Mouse (Mus musculus): ENCODE measurements around the gene Mgea5. TPM values are rescaled to one million over a fixed set of nuclear protein-coding genes. Genes with fewer than 3 reads are reported as not detected.

The Mgea5 gene
- total RNA-seq, 2 experiments from 2014 or later = 32.1 to 39.9 TPM

GRCm38 (mm10) chr19:45749243-45750043, 34.2 kb downstream of the Mgea5 start, which contains the start of gene Npm3:
Npm3 (minus strand) TSS chr19:45749591.
- peak; percentile 82 for DNase-seq (ENCODE audit: low spot score)

- no peak for DNase-seq (ENCODE audit: low spot score)
These were observed 34.9 kb downstream of the Mgea5 start for GRCm38 (mm10) chr19:45748691-45749242.

GRCm38 (mm10) chr19:45748206-45748605, 35.4 kb downstream of the Mgea5 start:
- no peak for DNase-seq (ENCODE audit: low spot score)

GRCm38 (mm10) chr19:45747028-45747867, 36.4 kb downstream of the Mgea5 start:
- peak; percentile 83 for DNase-seq (ENCODE audit: low spot score)

GRCm38 (mm10) chr19:45746153-45747020, 37.2 kb downstream of the Mgea5 start:
- DNase-seq (ENCODE audit: low spot score) = peak; percentile 79

- DNase-seq (ENCODE audit: low spot score) = no peak
These were observed 38.1 kb downstream of the Mgea5 start for GRCm38 (mm10) chr19:45745344-45746152.

GRCm38 (mm10) chr19:45743619-45744018, 40.0 kb downstream of the Mgea5 start:
- no peak for DNase-seq (ENCODE audit: low spot score)

GRCm38 (mm10) chr19:45742984-45743575, 40.6 kb downstream of the Mgea5 start:
- DNase-seq (ENCODE audit: low spot score) = no peak

- DNase-seq (ENCODE audit: low spot score) = no peak
These were observed 41.2 kb downstream of the Mgea5 start, which contains the start of gene Fgf8 for GRCm38 (mm10) chr19:45742218-45742983. Fgf8 (minus strand) TSS chr19:45742915.

GRCm38 (mm10) chr19:45741431-45742217, 42.0 kb downstream of the Mgea5 start:
- DNase-seq (ENCODE audit: low spot score) = no peak

GRCm38 (mm10) chr19:45740817-45741216, 42.8 kb downstream of the Mgea5 start:
- DNase-seq (ENCODE audit: low spot score) = no peak

GRCm38 (mm10) chr19:45740233-45740632, 43.4 kb downstream of the Mgea5 start:
- no peak for DNase-seq (ENCODE audit: low spot score)

- no peak for DNase-seq (ENCODE audit: low spot score)
These were observed 45.1 kb downstream of the Mgea5 start for GRCm38 (mm10) chr19:45738521-45738920.

GRCm38 (mm10) chr19:45737846-45738484, 45.7 kb downstream of the Mgea5 start:
- DNase-seq (ENCODE audit: low spot score) = no peak

GRCm38 (mm10) chr19:45737208-45737845, 46.3 kb downstream of the Mgea5 start:
- DNase-seq (ENCODE audit: low spot score) = no peak

GRCm38 (mm10) chr19:45736855-45737207, 46.8 kb downstream of the Mgea5 start:
- DNase-seq (ENCODE audit: low spot score) = no peak

GRCm38 (mm10) chr19:45736241-45736640, 47.4 kb downstream of the Mgea5 start:
- DNase-seq (ENCODE audit: low spot score) = no peak
